Mouse (Mus musculus) limb, embryonic 12.5 days (tissue): ENCODE measurements around the gene Klc4. TPM values are rescaled to one million over a fixed set of nuclear protein-coding genes. Genes with fewer than 3 reads are reported as not detected.
A peak's percentile ranks its signal among the peaks of the same experiment; 100 is the strongest.

ENCODE experiments used
- ATAC-seq: fragments of 200-750 bp; cut with Nextera tagmentation; 2 replicates; pipeline ENCODE4 v1.8.0; 2017; ENCODE audit warnings: low read depth, moderate TSS enrichment; ENCODE audit not compliant: insufficient number of reproducible peaks, insufficient read depth, low FRiP score, low TSS enrichment
- H3K27ac ChIP-seq: fragments of 300-500 bp; sonication (generic); 2 replicates; pipeline ENCODE4 v1.5.1; 2016; ENCODE audit warnings: mild to moderate bottlenecking, moderate library complexity
- H3K27me3 ChIP-seq: fragments of 300-500 bp; sonication (generic); 2 replicates; pipeline ENCODE4 v1.6.1; 2016; ENCODE audit warnings: mild to moderate bottlenecking, moderate library complexity
- H3K36me3 ChIP-seq: fragments of 300-500 bp; sonication (generic); 2 replicates; pipeline ENCODE4 v1.6.1; 2016; ENCODE audit warnings: mild to moderate bottlenecking, moderate library complexity
- H3K4me1 ChIP-seq: fragments of 300-500 bp; sonication (generic); replicated peaks from 2 replicates; pipeline ENCODE4 v1.6.1; 2016
- H3K4me2 ChIP-seq: fragments of 300-500 bp; sonication (generic); 2 replicates; pipeline ENCODE4 v1.6.1; 2016; ENCODE audit warnings: mild to moderate bottlenecking, moderate library complexity
- H3K4me3 ChIP-seq: fragments of 300-500 bp; sonication (generic); replicated peaks from 2 replicates; pipeline ENCODE4 v1.5.1; 2016; ENCODE audit warnings: mild to moderate bottlenecking
- H3K9ac ChIP-seq: fragments of 300-500 bp; sonication (generic); replicated peaks from 2 replicates; pipeline ENCODE4 v1.6.1; 2016; ENCODE audit warnings: mild to moderate bottlenecking, moderate library complexity
- H3K9me3 ChIP-seq: fragments of 300-500 bp; sonication (generic); 2 replicates; pipeline ENCODE4 v1.6.1; 2016; ENCODE audit warnings: mild to moderate bottlenecking, moderate library complexity
- WGBS: fragments of 180-500 bp; shearing (Covaris S2); methylation state at CpG from one replicate; pipeline ENCODE4 v1.1.7; 2016; 5-methylcytosine and 5-hydroxymethylcytosine counted together
- polyA plus RNA-seq: library from polyadenylated mRNA; unstranded; fragments of >200 nt; fragmentation: Nextera tagmentation; extraction: Ambion mirVana; gene quantifications from 2 replicates; pipeline ENCODE4 v1.2.1, GENCODE M21; 2016

The Klc4 gene
- polyA plus RNA-seq, 1 experiment from 2014 or later = 27.2 TPM

GRCm38 (mm10) chr17:46651292-46651691, 5.5 kb upstream of the Klc4 start:
- peaks cover 35% of the 10 kb centered on the region for H3K4me1 ChIP-seq
- H3K9ac ChIP-seq = peak overlapping the region; percentile 94
- ATAC-seq = no peak
- no peaks in the 10 kb centered on the region for H3K27me3 ChIP-seq
- 80% methylated on average over 17 of the region's 17 CpGs for WGBS
- H3K36me3 ChIP-seq = peaks cover 51% of the 10 kb centered on the region
- H3K9me3 ChIP-seq = 0 out of 2 replicates have a peak, but pooled peaks cover 4% of the 10 kb centered on the region
- H3K4me3 ChIP-seq = peak overlapping the region; percentile 70
- H3K27ac ChIP-seq = peak overlapping the region; percentile 95; the same call in 1 of the 2 replicates
- H3K4me2 ChIP-seq = peak overlapping the region; percentile 87

GRCm38 (mm10) chr17:46650232-46651031, 4.6 kb upstream of the Klc4 start, which contains the start of gene Cul7:
TSS of gene Cul7 (plus strand) at chr17:46650337.
- Histone ChIP-seq H3K4me3 (peak within 1 kb of the TSS; percentile 70), H3K27me3 (no peaks in the 10 kb centered on the region), H3K4me2 (peak within 1 kb of the TSS; percentile 87), H3K9ac (peak within 1 kb of the TSS; percentile 94), H3K4me1 (peaks cover 36% of the 10 kb centered on the region), H3K27ac (peak within 1 kb of the TSS; percentile 95), H3K9me3 (0 out of 2 replicates have a peak, but pooled peaks cover 4% of the 10 kb centered on the region), H3K36me3 (peaks cover 42% of the 10 kb centered on the region)
- WGBS = under 1% methylated on average over 50 of the region's 58 CpGs
- ATAC-seq = peak; percentile 94

- Histone ChIP-seq H3K36me3 (peaks cover 37% of the 10 kb centered on the region), H3K4me3 (peak overlapping the region; percentile 70)
- WGBS = 35% methylated on average over 15 of the region's 15 CpGs
Observed at GRCm38 (mm10) chr17:46649811-46650210, 4.0 kb upstream of the Klc4 start.

GRCm38 (mm10) chr17:46648436-46648835, 2.6 kb upstream of the Klc4 start:
- H3K4me1 ChIP-seq = peaks cover 50% of the 10 kb centered on the region
- 94% methylated on average over 9 of the region's 9 CpGs for WGBS

More at GRCm38 (mm10) chr17:46649811-46650210, 4.0 kb upstream of the Klc4 start:
- H3K27ac ChIP-seq = peak overlapping the region; percentile 95
- H3K9ac ChIP-seq = peak overlapping the region; percentile 94; the same call in 1 of the 2 replicates
- H3K4me2 ChIP-seq = peak overlapping the region; percentile 87
- no peak for ATAC-seq
- 0 out of 2 replicates have a peak, but pooled peaks cover 3% of the 10 kb centered on the region for H3K9me3 ChIP-seq
- H3K4me1 ChIP-seq = peaks cover 42% of the 10 kb centered on the region
- H3K27me3 ChIP-seq = no peaks in the 10 kb centered on the region

GRCm38 (mm10) chr17:46647279-46647678, 1.5 kb upstream of the Klc4 start:
- Histone ChIP-seq H3K9ac (no peak overlapping the region), H3K9me3 (no peaks in the 10 kb centered on the region), H3K4me1 (peaks cover 44% of the 10 kb centered on the region), H3K27me3 (no peaks in the 10 kb centered on the region), H3K27ac (no peak overlapping the region), H3K36me3 (peaks cover 20% of the 10 kb centered on the region), H3K4me3 (no peak overlapping the region), H3K4me2 (peak overlapping the region; percentile 90; the same call in 1 of the 2 replicates)
- WGBS = 95% methylated on average over 7 of the region's 7 CpGs
- no peak for ATAC-seq

More at GRCm38 (mm10) chr17:46648436-46648835, 2.6 kb upstream of the Klc4 start:
- Histone ChIP-seq H3K9ac (no peak overlapping the region), H3K9me3 (no peaks in the 10 kb centered on the region), H3K27ac (no peak overlapping the region), H3K27me3 (no peaks in the 10 kb centered on the region), H3K4me3 (no peak overlapping the region), H3K4me2 (no peak overlapping the region), H3K36me3 (peaks cover 24% of the 10 kb centered on the region)
- no peak for ATAC-seq

- peak overlapping the region; percentile 90 for H3K4me2 ChIP-seq
- WGBS = under 1% methylated on average over 19 of the region's 19 CpGs
- no peaks in the 10 kb centered on the region for H3K27me3 ChIP-seq
- H3K9ac ChIP-seq = peak overlapping the region; percentile 70
- H3K4me3 ChIP-seq = peak overlapping the region; percentile 77
- no peaks in the 10 kb centered on the region for H3K9me3 ChIP-seq
- peaks cover 34% of the 10 kb centered on the region for H3K4me1 ChIP-seq
- peaks cover 28% of the 10 kb centered on the region for H3K36me3 ChIP-seq
- no peak for ATAC-seq
- H3K27ac ChIP-seq = peak overlapping the region; percentile 79
Observed at GRCm38 (mm10) chr17:46646322-46646662, 470 bp upstream of the Klc4 start.

- Histone ChIP-seq H3K4me3 (peak overlapping the region; percentile 77), H3K27ac (0 out of 2 replicates have a peak overlapping the region, but pooled peaks have one; percentile 51), H3K9me3 (no peaks in the 10 kb centered on the region), H3K27me3 (no peaks in the 10 kb centered on the region), H3K36me3 (peaks cover 41% of the 10 kb centered on the region), H3K4me1 (peaks cover 29% of the 10 kb centered on the region), H3K4me2 (peak overlapping the region; percentile 88), H3K9ac (peak overlapping the region; percentile 66)
- ATAC-seq = no peak
- WGBS = 14% methylated on average over 10 of the region's 11 CpGs
Observed at GRCm38 (mm10) chr17:46644916-46645475, 826 bp downstream of the Klc4 start.

GRCm38 (mm10) chr17:46644152-46644805, 1.5 kb downstream of the Klc4 start:
- H3K4me1 ChIP-seq = peaks cover 23% of the 10 kb centered on the region
- H3K9ac ChIP-seq = 0 out of 2 replicates have a peak overlapping the region, but pooled peaks have one; percentile 66
- no peak overlapping the region for H3K27ac ChIP-seq
- peak overlapping the region; percentile 88 for H3K4me2 ChIP-seq
- WGBS = 86% methylated on average over 12 of the region's 12 CpGs
- peak overlapping the region; percentile 77 for H3K4me3 ChIP-seq
- H3K36me3 ChIP-seq = peaks cover 48% of the 10 kb centered on the region
- H3K9me3 ChIP-seq = no peaks in the 10 kb centered on the region
- H3K27me3 ChIP-seq = no peaks in the 10 kb centered on the region
- no peak for ATAC-seq

- 92% methylated on average over 17 of the region's 17 CpGs for WGBS
- Histone ChIP-seq H3K27me3 (no peaks in the 10 kb centered on the region), H3K4me1 (peaks cover 23% of the 10 kb centered on the region), H3K9ac (no peak overlapping the region; the same call in 1 of the 2 replicates), H3K9me3 (no peaks in the 10 kb centered on the region), H3K4me2 (no peak overlapping the region), H3K4me3 (no peak overlapping the region), H3K36me3 (peaks cover 45% of the 10 kb centered on the region), H3K27ac (no peak overlapping the region)
- no peak for ATAC-seq
Observed at GRCm38 (mm10) chr17:46642060-46642459, 3.8 kb downstream of the Klc4 start.

GRCm38 (mm10) chr17:46639929-46640328, 5.9 kb downstream of the Klc4 start:
- Histone ChIP-seq H3K36me3 (peaks cover 52% of the 10 kb centered on the region), H3K27me3 (no peaks in the 10 kb centered on the region), H3K27ac (no peak overlapping the region), H3K4me1 (peaks cover 17% of the 10 kb centered on the region), H3K9me3 (no peaks in the 10 kb centered on the region), H3K9ac (no peak overlapping the region), H3K4me2 (no peak overlapping the region), H3K4me3 (no peak overlapping the region)
- ATAC-seq = no peak
- WGBS = 81% methylated on average over 9 of the region's 9 CpGs
